Mouse (Mus musculus) stomach, embryonic 14.5 days (tissue): ENCODE results near the gene Myocd. TPM values are rescaled to one million over a fixed set of nuclear protein-coding genes. Genes with fewer than 3 reads are reported as not detected.

Experiments used
- ATAC-seq: fragments of 200-750 bp; cut with Nextera tagmentation; 2 replicates; pipeline ENCODE4 v1.8.0; 2017; ENCODE audit warnings: low read depth, moderate TSS enrichment; ENCODE audit not compliant: insufficient number of reproducible peaks, insufficient read depth, low FRiP score
- H3K27ac ChIP-seq: fragments of 300-500 bp; sonication (generic); 2 replicates; pipeline ENCODE4 v1.5.1; 2014; ENCODE audit warnings: mild to moderate bottlenecking, low read length, moderate library complexity, mixed read lengths
- H3K27me3 ChIP-seq: fragments of 300-500 bp; sonication (generic); 2 replicates; pipeline ENCODE4 v1.6.1; 2014; ENCODE audit warnings: low read length, control low read depth, mixed read lengths; ENCODE audit not compliant: control insufficient read depth, insufficient read depth
- H3K36me3 ChIP-seq: fragments of 300-500 bp; sonication (generic); 2 replicates; pipeline ENCODE4 v1.6.1; 2014; ENCODE audit warnings: mild to moderate bottlenecking, control low read depth, low read length, moderate library complexity, mixed read lengths; ENCODE audit not compliant: control insufficient read depth, insufficient read depth
- H3K4me1 ChIP-seq: fragments of 300-500 bp; sonication (generic); 2 replicates; pipeline ENCODE4 v1.6.1; 2014; ENCODE audit warnings: low read length, control low read depth, mixed read lengths; ENCODE audit not compliant: control insufficient read depth, insufficient read depth
- H3K4me2 ChIP-seq: fragments of 300-500 bp; sonication (generic); replicated peaks from 2 replicates; pipeline ENCODE4 v1.6.1; 2014; ENCODE audit warnings: low read depth, low read length, control low read depth
- H3K4me3 ChIP-seq: fragments of 300-500 bp; sonication (generic); 2 replicates; pipeline ENCODE4 v1.5.1; 2014; ENCODE audit warnings: low read depth, low read length, control low read depth
- H3K9ac ChIP-seq: fragments of 300-500 bp; sonication (generic); replicated peaks from 2 replicates; pipeline ENCODE4 v1.6.1; 2014; ENCODE audit warnings: low read depth, mild to moderate bottlenecking, control low read depth, low read length, moderate library complexity, mixed read lengths
- H3K9me3 ChIP-seq: fragments of 300-500 bp; sonication (generic); 2 replicates; pipeline ENCODE4 v1.6.1; 2016; ENCODE audit warnings: low read depth, low read length, control low read depth; ENCODE audit not compliant: control insufficient read depth
- WGBS: fragments of 180-500 bp; shearing (Covaris S2); extraction: QIAGEN DNeasy Blood & Tissue Kit; methylation state at CpG from one replicate; pipeline ENCODE4 v1.1.7; 2014; 5-methylcytosine and 5-hydroxymethylcytosine counted together
- polyA plus RNA-seq: library from polyadenylated mRNA; unstranded; fragments of >200 nt; fragmentation: Nextera tagmentation; extraction: Ambion mirVana; gene quantifications from 2 replicates; pipeline ENCODE4 v1.2.1, GENCODE M21; 2014

Myocd gene
- polyA plus RNA-seq, 1 experiment from 2014 or later, result 63.0 TPM

- H3K36me3 ChIP-seq, result no peaks in the 10 kb centered on the region
- no peak overlapping the region for H3K4me2 ChIP-seq
- no peaks in the 10 kb centered on the region for H3K27me3 ChIP-seq
- no peak overlapping the region for H3K27ac ChIP-seq
- WGBS, result 58% methylated on average over 9 of the region's 9 CpGs
- H3K9ac ChIP-seq, result no peak overlapping the region
- H3K9me3 ChIP-seq, result no peaks in the 10 kb centered on the region
- ATAC-seq, result no peak
- H3K4me3 ChIP-seq, result no peak overlapping the region
- 0 out of 2 replicates have a peak, but pooled peaks cover 3% of the 10 kb centered on the region for H3K4me1 ChIP-seq
These were observed 143.2 kb downstream of the Myocd start for GRCm38 (mm10) chr11:65126566-65126965.

Other genes starting within 250 kb of the Myocd start
- 0.24 TPM in 1 of 2 replicates, not detected in the other for gene 1700086D15Rik, start 110.1 kb downstream of the Myocd start, polyA plus RNA-seq
- gene Arhgap44, start 107.0 kb downstream of the Myocd start, polyA plus RNA-seq, result 7.5 and 9.1 TPM in 2 replicates